Mouse (Mus musculus): ENCODE measurements around the gene Olfr322. TPM values are rescaled to one million over a fixed set of nuclear protein-coding genes. Genes with fewer than 3 reads are reported as not detected.

The Olfr322 gene
- not detected in 2 replicates for total RNA-seq (2015)
- not detected in 2 replicates for total RNA-seq (2017)

DNA sequence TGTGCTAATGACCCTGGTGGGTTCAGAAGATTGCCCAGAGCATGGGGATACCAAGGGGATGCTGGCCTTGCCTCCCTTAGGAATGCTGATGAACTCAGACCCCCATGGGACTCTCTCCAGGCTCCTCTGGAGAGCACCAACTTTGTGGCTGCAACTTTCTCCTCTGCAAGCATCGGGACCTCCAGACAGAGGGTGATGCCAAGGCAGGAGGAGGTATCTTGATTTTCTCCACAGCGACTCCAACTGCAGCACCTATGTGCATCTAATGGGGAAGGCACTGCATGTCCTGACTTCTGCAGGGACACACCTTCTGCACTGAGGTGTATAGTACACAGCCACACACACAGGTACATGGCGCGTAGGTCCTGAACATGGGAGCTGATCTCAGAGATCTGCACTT lies at the start of gene Olfr322:
Olfr322 (plus strand) TSS at position 187 of the 400 bp plus-strand sequence.
- ATAC-seq (ENCODE audit: poor library complexity, severe bottlenecking): no peak

DNA sequence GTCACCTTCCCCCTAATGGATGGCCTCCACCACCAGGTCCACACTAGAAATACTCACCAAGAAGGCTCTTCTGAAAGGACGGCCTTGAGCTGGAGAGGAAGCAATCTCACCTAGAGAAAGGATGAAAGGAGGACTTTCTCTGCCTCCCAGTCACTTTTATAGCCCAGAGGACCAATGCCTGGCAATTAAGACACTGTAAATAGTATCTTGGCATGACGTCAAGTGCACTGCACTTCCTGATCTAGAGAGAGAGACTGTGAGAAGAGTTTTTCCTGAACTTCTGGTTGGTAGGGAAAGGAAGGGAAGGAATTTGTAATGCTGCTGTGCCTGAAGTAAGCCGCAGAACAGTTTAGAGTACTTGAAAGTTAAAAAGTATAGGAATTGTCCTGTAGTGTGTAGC lies 45.2 kb upstream of the Olfr322 start:
- no peak for ATAC-seq (ENCODE audit: poor library complexity, severe bottlenecking)

DNA sequence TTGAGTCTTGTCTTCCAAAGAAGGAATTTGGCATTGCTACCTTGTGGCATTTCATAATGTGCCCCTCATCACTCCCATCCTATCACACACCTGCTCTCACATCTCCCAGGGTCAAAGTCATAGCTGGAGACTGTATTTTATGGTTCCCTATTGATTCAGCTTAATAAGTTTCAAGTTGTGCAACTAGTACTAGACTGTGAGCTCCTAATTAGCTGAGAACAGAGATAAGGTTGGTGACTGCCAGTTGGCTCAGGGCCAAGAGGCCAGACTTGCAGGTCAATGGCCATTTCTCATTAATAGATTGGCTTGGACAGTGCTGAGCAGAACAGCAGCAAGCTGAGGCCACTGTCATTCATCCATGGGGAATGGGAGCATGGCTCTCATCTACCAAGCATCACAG lies 44.1 kb upstream of the Olfr322 start:
- ATAC-seq (ENCODE audit: poor library complexity, severe bottlenecking): no peak

DNA sequence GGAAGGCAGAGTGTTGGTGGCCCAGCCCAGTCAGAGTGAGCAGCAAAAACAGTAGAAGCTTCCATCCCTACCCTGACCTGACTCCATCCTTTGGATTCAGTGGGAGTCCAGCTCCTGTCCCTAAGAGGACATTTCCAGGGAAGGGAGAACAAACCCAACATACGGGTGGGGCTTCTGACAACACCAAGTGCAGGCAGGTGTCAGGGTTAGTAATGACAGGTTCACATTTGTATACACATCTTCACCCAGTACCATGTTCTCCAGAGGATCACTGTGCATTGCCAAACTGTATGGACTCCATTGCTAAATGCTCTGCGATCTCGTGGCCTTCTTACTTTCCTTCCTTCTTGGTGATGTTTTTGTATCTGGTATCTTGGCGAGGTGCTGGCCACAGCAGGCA lies 42.6 kb upstream of the Olfr322 start, which contains the start of gene 2210407C18Rik:
2210407C18Rik (minus strand) TSS at position 101 of the 400 bp plus-strand sequence.
- ATAC-seq (ENCODE audit: poor library complexity, severe bottlenecking): no peak

DNA sequence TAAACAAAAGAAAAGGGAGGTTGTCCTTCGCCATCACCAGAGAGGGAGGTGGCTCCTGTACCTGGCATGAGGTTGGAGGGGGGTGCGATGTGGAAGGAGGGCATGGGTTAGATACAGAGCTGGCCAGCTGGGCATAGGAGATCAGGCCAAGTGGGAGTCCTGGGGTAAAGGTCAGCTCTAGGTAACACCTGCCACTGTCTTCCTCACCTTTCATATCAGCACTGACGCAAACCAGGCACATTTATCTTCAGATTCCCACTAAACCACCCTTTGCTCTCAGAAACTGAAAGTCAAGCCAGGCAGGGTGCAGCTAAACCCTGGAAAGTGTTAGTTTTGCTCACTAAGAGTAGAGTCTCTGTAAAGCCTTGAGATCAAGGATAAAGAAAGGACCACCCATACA lies 40.2 kb upstream of the Olfr322 start:
- no peak for ATAC-seq (ENCODE audit: poor library complexity, severe bottlenecking)

DNA sequence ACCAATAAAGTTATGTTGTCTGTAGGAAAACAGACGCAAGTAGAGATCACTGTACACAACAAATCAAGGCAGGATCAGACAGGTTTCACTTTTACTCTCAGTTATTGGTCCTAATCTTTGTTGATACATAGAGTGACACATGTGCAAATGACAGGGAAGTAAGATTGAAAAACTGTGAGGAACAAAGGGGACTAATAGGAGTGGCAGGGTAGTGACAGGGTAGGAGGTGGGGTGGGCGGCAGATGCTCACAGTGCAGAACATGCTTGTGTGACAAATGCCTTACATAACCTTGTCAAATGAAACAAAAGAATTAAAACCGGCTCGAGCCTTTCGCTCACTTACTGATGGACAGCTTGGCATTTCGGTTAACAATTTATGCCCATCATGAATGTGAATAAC lies 39.8 kb upstream of the Olfr322 start:
- ATAC-seq (ENCODE audit: poor library complexity, severe bottlenecking): no peak

DNA sequence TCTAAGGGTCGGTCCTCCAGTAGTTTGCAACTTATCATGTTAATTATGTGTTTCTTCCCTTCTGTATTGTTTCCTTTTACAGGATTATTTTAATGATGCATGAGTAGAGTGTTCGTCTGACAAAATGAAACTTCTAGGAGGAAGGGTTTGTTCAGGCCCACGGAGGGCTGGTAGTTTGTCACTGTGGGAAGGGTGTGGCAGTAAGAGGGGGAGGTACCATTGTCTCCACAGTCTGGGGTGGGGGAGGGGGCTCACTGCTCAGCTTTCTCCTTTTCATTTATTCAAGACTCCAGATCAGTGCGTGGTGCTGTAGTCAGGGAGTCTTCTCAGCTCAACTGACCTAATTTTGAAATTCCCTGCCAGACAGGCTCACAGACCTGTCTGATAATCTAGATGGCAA lies 32.4 kb upstream of the Olfr322 start:
- peak; percentile 67; the same call in 1 of the 2 replicates for ATAC-seq (ENCODE audit: poor library complexity, severe bottlenecking)

DNA sequence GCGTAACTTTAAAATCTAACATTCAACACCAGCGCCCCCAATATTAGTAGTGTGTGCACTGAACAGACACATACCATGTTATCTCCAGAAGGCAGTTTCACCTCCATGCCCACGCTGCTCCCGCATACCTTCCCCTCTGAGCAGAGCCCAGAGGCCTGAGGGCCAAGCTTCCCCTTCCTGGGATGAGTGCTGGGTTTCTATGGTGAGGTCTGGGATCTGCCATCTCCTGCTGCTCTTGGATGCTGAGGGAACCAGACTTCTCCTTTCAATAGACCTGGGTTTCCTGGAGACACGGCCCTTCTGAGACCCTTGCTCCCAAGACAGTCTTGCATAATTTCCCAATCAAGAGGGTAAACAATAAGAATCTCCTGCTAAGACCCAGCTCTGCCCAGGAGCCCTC lies 28.2 kb upstream of the Olfr322 start, which contains the start of gene Olfr323:
Olfr323 (minus strand) TSS at position 101 of the 400 bp plus-strand sequence.
- no peak for ATAC-seq (ENCODE audit: poor library complexity, severe bottlenecking)

DNA sequence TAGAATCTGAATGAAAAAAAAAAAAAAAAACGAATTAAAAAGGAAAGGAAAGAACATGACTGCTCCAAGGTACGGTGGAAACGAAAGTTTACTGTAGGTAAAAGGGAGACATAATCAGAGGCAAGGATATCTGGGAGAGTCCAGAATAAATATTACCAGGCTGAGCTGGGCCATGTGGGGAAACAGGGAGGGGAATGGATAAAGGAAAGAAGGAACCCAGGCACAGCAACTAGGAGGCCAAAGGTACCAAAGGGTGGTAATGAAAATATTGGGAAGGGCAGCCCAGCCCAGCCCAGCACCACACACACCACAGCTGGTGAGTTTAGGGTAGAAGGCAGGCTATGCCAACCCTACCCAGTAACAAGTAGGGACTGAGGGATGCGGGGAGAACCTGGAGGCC lies 23.7 kb upstream of the Olfr322 start:
- ATAC-seq (ENCODE audit: poor library complexity, severe bottlenecking): no peak

DNA sequence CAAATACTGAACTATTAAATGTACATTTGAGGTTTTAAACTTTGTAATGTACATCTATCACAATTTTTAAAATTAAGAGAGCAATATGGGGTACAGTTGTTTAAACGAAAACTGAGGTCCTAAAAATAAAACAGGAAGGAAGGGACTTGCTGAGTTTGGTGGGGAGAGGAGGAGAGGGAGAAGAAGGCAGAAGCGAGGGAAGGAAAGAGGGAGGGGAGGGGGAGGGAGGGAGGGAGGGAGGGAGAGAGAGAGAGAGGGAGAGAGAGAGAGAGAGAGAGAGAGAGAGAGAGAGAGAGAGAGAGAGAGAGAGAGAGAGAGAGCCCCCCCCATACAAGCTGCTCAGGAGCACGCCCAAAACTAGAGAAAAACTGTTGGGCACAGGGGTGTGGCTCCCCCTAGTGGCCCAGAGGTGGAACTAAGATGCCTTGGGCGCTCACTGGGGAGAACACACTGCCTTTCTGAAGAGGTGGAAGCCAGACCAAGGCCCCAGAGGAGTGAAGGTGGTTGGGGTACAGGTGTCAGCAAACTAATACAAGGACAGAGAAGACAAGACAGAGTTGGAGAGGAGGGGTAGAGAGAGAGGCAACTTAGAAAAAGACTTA lies 22.1 kb upstream of the Olfr322 start:
- peak; percentile 87 for ATAC-seq (ENCODE audit: poor library complexity, severe bottlenecking)

DNA sequence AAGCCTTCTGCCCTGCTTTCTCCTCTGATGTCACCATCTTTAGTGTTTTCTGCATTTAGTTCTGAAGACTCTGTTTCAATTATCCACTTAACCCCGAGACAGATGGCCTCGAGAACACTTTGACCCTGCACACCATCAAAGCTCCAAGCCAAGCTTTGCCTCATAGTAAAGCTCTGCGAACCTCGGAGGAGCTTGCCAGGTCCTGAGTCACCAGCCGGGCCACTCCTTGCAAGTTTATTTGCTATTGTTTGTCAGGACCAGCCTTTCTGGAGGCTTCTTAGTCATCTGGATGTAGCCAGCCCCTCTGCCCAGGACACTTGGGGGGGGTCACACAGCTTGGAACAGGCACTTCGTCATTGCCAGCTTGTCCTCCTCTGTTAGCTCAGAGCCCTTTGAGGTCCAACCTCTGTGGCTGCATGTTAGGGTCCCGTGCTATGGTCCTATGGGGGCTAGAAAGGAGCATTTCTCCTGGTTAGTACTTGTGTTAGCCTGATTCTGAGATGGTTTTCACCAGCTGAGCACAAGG lies 20.3 kb upstream of the Olfr322 start:
- ATAC-seq (ENCODE audit: poor library complexity, severe bottlenecking): no peak

DNA sequence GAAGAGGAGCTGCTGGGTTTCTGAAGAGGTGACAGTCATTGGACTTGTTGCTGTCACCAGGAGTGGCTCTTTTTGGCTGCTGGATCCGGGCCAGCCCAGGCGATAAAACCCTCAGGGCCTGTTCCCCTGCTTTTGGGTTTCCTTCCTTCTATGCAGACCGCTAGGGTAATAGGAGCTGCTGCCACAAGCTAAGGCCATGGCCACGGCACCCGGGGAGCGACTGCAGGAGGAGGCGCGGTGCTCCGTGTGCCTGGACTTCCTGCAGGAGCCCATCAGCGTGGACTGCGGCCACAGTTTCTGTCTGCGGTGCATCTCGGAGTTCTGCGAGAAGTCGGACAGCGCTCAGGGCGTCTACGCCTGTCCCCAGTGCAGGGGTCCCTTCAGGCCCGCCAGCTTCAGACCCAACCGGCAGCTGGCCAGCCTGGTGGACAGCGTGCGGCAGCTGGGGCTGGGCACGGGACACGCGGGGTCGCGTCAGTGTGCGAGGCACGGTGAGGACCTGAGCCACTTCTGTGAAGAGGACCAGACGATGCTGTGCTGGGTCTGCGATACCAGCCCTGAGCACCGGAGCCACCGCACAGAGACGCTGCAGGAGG lies 18.2 kb upstream of the Olfr322 start, which contains the start of gene Trim58:
Trim58 (plus strand) TSS at position 194 of the 596 bp plus-strand sequence.
- ATAC-seq (ENCODE audit: poor library complexity, severe bottlenecking): peak; percentile 34

DNA sequence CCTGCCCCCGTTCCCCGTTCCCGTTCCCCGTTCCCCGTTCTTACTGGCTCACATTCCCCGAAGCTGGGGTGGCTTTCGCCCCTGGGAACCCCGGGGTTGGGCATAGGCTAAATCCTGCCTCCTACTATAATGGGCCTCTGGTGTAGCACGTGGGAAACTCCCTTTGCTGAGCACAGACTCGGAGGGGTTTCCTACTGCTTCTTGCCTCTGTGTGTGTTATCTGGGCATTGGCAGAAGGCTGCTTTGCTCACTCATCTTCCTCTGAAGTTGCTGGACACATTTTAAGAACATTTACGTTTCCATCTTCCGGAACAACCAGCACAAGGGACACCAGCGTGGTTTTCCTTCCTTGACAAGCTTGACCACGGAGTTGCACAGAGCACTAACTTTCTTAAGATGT lies 17.5 kb upstream of the Olfr322 start:
- ATAC-seq (ENCODE audit: poor library complexity, severe bottlenecking): no peak

DNA sequence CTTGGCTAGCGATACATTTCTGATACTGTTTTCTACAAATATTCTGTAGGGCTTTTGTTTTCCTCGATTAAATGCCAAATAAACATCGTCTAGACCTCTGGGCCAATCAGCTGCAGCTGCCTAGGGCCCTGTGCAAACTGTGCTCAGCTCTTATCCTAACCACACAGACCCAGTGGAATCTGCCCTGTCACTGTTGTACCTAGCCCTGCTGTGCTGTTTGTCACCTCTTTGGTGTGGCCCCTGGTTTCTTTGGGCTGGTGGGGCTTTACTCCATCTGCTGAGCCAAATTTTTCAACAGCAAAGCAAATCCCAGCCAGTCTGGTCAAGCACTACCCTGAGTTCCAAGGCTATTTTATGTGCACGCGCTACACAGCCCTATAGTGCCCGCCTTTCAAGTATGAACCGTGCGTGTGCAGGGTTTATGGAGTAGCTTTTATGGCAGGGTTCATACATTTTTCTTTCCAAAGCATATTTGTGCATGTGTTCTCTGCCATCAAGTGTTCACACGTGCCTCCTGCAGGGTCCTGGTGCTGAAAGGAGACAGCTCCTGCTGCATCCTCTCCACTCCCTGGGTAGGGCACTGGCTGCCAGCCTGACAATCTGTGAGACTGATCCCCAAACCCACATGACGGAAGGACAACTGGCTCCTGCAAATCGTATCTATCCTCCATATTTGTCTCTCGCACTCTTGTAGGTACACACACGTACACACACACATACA lies 16.8 kb upstream of the Olfr322 start:
- ATAC-seq (ENCODE audit: poor library complexity, severe bottlenecking): no peak; the same call in 1 of the 2 replicates

DNA sequence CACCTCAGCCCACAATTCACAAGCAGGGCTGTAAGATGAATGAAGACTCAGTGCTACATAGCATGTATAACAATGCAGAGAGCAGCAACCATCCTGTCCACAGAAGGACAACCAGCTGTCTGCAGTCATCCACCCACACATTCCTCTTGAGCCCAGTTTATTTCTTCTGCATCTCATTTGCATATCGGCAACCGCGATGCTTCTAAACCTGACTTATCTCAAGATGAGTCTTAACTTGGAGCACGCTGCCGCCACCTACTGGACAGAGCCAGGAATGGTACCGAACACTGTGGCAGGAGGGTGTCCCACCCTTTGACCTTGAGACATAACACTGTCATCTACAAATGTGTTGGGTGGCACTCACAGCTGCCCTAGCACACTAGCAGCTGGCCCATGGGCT lies 15.2 kb upstream of the Olfr322 start:
- ATAC-seq (ENCODE audit: poor library complexity, severe bottlenecking): peak; percentile 66; the same call in 1 of the 2 replicates

DNA sequence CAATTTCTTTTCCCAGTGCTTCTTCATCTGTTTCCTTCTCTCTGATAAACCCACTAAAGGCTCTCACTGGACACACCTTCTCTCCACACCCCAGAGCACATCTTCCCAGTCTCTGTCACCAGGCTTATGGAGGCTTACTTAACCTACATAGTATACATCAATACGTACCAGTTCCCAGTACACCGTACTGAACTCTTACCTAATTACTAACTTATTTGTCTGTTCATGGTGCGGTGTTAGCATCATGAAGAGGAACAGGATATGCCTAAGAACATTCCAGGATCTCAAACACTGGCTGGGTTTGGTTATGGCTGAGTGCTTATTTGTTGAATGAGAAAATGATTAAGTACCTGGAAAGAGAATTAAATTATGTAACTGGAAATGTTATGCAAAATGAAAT lies 3.4 kb upstream of the Olfr322 start:
- ATAC-seq (ENCODE audit: poor library complexity, severe bottlenecking): no peak

DNA sequence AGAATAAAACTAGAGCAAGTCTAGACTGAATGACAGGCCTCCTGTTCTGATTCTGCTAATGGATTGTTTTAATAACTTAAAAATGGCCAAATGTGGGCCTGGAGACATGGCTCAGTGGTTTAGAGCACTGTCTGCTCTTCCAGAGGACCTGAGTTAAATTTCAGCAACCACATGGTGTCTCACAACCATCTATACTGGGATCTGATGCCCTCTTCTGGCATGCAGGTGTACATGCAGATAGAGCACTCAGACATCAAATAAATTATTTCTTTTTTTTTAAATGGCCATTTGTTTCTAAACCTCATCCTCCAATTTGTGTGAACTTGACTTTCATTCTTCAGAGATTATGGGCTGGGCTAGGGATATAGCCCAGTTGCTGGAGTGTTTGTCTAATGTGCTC lies 10.7 kb downstream of the Olfr322 start:
- ATAC-seq (ENCODE audit: poor library complexity, severe bottlenecking): no peak

DNA sequence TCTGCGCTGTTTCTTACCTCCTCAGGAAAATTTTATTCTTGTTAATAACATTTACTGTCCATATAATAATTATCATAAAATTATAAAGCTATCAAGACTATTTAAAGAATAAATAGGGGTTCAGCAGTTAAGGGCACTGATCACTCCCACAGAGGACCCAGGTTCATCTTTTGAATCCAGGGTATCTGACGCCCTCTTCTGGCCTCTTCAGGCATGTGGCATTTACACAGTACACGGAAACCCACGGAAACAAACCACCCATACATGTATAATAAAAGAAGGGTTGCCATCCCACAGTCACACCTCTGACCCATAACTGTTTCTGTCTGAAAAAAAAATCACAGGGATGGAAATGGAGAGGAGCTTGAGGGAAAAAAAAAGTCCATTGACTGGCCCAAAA lies 13.2 kb downstream of the Olfr322 start:
- ATAC-seq (ENCODE audit: poor library complexity, severe bottlenecking): no peak

DNA sequence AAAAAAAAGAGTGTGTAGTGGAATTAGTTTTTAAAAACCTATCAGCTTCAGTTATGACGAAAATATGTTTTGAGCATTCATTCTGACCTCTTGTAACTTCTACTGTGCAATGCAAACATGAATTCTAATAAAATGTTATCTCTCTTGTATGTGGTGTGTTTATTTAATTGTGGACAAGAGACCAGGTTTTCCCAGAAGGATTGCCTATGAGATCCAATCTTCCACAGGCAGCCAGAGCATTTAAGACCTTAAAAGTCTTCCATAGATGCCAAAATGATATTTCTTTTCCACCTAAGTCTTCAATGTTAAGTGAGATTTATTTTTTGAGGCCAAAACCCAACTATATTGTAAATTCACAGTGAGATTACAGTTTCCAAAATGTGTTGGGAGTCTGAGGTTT lies 22.2 kb downstream of the Olfr322 start, which contains the start of gene Olfr320:
Olfr320 (plus strand) TSS at position 301 of the 400 bp plus-strand sequence.
- no peak for ATAC-seq (ENCODE audit: poor library complexity, severe bottlenecking)

DNA sequence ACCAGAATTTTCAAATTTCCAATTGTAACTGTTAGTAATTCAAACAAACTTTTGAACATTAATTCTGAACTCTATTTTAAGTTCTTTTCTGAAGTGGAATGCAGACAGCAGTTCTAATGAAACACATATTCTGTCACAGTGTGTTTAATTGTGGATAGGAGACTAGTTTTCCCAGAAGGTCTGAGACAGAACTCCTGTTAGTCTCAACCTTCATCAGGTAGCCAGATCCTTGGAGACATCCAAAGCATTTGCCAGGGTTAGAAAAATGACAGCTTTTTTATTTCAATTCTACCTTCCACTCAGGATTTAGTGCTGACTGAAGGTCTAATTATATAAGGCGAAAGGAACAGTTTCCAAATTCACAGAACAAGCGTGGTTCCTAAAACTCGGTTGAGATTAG lies 40.3 kb downstream of the Olfr322 start, which contains the start of gene Olfr319:
Olfr319 (plus strand) TSS at position 301 of the 400 bp plus-strand sequence.
- ATAC-seq (ENCODE audit: poor library complexity, severe bottlenecking): no peak

DNA sequence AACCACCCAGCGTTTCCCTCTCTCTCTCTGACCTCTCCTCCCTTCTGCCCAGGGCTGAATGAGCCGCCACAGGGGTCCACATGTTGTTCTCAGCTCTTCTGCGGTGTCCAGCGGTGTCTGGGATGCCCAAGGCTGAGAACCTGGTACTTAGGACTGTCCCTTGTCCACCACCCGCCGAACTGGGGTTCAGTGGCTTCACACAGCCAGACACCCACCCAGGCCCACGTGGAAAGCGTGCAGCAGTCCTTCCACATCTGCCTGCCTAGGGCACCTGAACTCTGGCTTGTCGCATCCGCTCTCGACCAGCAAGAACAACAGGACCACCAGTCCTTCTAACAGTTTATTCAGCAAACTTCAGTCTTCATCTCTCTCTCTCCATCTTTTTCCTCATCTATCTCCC lies 50.5 kb downstream of the Olfr322 start:
- ATAC-seq (ENCODE audit: poor library complexity, severe bottlenecking): no peak
